Mouse (Mus musculus) gastrocnemius, postnatal 36 days (tissue): Measurements from ENCODE around the gene C2cd5. TPM values are rescaled to one million over a fixed set of nuclear protein-coding genes. Genes with fewer than 3 reads are reported as not detected.

Experiments
- DNase-seq, 2 experiments: peaks; one replicate each; pipeline ENCODE4 v3.0.0; 2022
- intact Hi-C: fragments of 180-260 bp; cut with DNase I; formaldehyde crosslinking; loops from one replicate; pipeline ENCODE4 v1.15.1; 2025
- total RNA-seq, 2 experiments: library from RNA; stranded (reverse); gene quantifications; 2 replicates each; pipeline ENCODE4 v1.2.3; 2021

C2cd5 gene
- total RNA-seq, 2 experiments from 2014 or later: 8.5 to 10.5 TPM

DNA sequence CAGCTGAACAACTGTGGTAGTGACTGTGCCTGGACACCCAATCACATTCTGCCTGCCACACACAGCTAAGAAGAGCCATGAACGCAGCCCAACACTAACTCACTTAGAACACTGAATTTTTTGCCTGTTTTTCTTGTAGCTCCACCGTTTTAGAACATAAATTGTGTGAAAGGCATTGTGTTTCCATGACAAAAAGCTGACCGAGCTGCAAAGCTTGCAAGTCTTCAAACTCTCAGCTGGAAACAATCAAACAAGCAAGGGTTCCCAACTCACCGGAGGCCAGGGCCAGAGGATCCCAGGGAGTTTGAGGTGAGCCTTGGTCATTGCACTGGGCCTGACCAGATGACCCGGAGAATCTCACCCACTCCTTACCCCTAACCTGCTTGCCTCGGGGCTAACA, 16.8 kb upstream of the C2cd5 start:
- intact Hi-C loops: no loop called here
- DNase-seq: no peak

DNA sequence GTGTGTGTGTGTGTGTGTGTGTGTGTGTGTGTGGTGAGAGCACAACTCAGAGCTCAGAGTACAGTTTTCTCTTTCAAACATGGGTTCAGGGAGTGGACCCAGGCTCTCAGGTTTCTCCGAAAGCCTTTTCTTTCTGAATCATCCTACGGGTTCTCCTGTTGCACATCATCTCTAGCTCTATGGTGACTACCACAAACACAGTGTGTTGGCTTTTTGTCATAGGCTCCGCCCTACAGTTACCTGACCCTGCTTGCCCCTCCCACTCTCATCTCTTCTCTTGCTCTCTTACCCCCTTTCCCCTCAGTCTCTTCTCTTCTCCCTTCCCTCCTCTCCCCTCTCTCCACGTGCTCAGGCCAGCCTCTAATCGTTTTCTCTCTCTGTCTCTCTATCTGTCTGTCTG, 15.6 kb upstream of the C2cd5 start:
- DNase-seq: no peak
- intact Hi-C loops: no loop called here

DNA sequence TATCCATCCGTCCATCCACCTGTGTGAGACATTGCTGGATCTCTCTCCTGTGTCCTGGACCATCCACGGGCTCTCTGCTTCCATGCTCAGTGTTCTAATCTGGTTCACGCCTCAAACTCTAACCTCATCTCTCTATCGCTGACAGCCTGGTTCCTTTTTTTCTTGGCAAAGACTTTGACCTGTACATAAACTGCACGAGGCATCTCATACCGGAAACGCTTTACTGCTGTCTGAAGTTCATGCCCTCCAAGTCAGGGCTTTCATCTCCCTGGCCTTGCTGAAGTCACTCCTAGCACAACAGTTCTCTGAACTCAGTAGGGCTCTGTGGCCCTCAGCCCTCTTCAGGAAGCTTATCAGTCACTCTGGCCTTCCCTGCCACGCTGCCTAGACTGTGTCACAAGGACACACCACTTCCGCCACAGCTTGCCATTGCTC, 15.1 kb upstream of the C2cd5 start:
- intact Hi-C loops: no loop called here
- DNase-seq: no peak

DNA sequence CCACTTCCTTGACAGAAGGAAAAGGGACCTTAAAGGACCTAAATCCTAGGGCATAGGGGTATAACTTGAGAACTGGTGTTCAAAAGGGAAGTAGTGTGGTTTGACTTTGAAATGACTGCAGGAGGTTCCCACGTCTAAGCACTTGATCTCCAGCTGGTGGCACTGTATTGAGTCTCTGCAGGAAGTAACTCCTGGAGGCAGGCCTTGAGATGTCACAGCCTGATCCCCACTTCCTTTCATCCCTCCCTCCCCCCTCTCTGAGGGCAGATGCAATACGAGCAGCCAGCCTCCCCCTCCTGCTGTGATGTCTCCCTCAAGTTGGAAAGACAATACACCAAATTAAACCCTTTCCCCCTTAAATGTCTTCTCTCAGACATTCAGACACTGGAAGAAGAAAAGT, 14.6 kb upstream of the C2cd5 start:
- DNase-seq: no peak
- intact Hi-C loops: no loop called here

DNA sequence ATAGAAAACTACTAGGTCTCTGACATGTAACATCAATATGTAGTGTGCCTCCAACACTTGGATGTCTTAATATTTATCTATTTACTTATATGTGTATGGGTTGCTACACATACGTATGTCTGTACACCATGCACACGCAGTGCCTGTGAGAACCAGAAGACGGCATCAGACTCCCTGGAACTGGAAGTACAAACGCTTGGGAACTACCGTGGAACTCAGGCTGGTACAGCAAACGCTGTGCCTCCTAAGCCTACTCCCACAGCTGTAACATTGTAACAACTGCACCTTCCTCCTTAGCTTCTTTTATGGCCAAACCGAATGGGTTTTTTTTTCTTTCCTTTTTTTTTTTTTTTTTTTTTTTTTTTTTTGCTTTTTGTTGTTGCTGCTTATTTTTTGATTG, 10.4 kb upstream of the C2cd5 start:
- DNase-seq: no peak
- intact Hi-C loops: no loop called here

DNA sequence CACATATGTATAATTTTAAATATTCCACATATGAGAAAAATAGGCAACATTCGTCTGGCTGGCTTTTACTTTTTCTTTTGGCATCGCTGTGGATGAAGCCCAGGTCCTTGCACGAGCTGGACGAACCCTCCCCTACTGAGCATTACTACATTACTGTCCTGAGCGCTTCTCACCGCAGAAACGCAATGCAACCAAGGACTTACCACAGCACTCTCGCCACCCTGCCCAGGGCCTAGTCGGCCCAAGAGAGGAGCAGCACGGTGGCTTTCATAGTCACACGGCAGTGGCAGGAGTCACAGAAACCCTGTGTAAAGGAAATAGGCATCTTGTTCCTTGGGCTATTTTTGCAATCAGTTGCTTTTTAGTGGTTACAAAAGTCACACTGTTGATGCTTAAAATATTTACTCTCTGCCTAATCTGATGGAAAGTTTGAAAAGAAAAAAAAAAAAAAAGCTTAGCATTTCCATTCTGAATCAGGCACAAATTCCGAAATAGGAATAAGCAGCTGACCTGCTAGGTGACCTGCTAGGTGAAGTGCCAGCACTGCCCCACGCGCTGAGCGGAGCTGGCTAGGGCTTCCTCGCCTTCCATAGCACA, 9.8 kb upstream of the C2cd5 start:
- intact Hi-C loops: no loop called here
- no peak for DNase-seq

DNA sequence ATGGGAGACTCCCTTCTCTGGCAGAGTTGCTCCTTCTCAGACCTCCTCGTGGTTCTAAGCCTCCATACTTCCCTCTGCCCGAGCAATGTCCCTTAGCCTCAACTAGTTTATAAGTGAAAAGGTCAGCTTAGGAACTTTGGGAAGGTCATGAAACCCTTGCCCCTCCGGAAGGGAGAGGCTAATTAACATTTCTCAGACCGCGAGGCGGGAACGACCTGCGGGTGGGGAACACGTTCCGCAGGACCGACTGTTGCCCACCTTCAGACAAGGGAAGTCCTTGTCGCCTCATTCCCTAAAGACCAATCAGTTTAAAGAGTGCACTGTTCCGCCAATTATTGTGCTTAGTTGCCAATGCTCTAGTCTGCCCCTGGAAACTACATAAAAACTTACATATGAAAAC, 8.1 kb upstream of the C2cd5 start:
- DNase-seq: no peak
- intact Hi-C loops: no loop called here

DNA sequence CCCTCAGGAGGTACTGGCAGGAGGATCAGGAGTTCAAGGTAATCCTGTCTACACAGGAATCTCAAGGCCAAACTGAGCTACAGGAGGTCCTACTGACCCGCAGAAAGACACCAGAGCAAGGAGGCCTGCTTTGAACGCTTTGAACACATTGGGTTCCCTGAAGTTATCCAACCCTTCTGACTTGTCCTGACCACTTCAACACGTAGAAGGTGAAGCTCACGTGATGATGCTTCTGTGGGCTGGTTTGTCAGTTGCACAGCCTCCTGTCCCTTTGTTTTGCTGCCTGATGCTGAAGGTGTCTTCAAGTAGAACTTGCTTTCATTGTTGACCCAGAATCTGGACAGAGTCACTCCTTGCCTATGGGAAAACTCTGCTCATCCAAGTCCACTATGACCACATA, 7.7 kb upstream of the C2cd5 start:
- intact Hi-C loops: no loop called here
- DNase-seq: no peak

DNA sequence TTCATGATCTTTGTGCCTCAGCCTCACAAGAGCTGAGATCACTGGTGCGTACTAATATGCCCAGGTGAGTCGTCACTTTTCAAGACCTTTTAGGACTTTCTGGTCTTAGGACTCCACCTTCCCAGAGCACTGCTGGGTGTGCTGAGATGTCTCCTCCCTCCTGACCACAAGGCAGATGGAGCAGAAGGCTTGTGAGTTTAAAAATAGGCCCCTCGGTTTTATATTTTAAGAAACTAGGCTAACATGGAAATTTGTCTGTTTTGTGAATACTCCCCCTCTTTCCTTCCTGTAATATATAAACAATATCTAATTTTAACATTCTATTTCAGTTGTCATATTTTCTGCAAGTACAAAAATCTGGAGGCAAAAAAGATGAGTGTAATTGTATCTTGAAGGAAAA, 5.8 kb upstream of the C2cd5 start:
- no peak for DNase-seq
- intact Hi-C loops: no loop called here

DNA sequence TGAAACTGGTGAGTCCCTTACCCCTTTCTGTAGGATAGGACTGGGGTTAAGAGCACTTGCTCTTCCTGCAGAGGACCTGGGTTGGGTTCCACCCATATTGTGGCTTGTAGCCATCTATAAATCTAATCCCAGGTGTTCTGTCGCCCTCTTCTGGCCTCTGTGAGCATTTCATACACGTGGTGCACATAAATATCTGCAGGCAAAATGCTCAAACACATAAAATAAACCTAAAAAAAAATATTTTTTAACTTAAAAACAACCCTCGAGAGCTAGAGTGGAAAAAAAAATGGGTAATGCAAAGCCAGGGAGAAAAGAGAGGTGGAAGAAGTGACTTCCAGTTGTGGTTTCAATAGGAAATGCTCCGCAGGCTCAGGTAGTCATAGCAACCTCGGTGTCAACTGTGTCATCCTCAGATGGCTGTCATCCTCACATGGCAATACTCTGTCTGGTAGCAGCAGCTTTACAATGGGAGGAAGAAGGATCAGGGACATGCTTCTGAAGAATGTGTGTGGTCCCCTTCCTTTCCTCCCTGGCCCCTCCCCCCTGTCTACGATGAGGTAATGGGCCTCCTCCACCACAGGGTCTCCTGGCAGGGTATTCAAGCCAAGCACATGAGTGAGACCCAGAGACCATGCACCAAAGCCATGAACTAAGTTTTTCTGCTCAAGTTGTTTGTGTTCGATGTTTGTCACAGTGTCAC, 4.2 kb upstream of the C2cd5 start:
- no peak for DNase-seq
- intact Hi-C loops: no loop called here

DNA sequence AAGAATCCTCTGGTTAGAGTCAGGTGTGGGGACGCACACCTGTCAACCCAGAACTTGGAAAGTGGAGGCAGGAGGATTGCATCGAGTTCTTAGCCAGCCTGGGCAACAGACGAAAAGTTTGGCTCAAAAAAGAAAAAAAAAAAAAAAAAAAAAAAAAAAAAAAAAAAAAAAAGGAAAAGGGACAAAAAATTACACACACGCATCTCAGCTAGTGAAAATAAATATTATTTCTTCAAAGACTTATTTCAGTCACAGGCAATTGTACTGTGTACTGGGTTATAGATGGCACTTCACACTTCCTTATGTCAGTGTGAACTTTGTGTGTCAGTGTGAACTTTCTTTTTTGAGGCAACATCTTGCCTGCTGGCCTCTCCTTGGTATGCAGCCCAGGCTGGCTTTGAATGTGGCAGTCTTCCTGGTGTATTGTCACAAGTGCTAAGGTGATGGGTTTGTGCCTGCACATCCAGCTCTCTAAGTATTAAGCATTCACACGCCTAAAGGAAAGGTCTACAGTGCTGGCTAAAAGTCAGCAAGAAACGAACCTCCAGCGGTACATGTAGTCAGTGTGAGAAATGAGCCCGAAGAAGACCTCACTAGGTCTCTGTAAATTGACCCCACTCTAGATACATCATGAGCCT, 656 bp upstream of the C2cd5 start:
- intact Hi-C loops: loop anchor here (2.0 kb wide), 1 partner anchor 66 kb away; the partner anchor contains the start of gene Etnk1
- DNase-seq: no peak

DNA sequence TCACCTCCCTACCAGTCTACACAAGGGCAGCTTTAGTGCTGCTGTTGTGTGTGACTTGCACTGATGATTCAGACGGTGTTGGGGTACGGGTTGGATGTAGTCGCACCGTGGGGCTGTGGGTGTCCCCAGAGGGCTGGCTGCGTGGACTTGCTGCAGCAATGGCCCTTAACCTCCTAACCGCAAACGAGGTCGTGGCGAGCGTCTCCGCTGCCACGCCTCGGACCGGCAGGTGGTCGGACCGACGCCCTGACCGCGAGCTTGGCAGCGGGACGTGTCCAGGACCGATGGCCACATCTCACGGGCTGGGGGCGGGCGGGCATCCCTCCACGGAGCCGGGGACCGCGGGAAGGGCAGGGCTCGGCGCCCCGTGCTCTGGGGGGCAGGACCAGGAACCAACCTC, 660 bp downstream of the C2cd5 start:
- no peak for DNase-seq
- intact Hi-C loops: no loop called here

DNA sequence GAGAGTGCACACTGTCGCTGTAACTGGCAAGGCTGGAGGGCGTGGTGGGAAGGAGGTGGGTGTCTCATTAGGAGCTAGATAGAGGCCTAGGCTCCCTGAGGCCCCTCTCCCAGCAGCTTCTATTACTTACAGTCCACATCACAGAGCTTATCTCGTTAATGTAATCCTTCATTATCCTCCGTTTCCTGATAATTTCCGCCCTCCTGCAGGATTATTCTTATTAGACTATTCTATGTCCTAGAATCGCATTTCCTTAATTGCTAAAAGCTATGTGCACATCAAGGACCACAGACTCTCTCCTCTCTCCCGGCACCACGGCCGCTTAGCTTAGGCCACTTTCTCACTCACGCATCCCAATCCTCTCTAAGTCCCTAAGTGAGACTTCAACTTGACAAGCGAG, 4.8 kb downstream of the C2cd5 start:
- DNase-seq: no peak

DNA sequence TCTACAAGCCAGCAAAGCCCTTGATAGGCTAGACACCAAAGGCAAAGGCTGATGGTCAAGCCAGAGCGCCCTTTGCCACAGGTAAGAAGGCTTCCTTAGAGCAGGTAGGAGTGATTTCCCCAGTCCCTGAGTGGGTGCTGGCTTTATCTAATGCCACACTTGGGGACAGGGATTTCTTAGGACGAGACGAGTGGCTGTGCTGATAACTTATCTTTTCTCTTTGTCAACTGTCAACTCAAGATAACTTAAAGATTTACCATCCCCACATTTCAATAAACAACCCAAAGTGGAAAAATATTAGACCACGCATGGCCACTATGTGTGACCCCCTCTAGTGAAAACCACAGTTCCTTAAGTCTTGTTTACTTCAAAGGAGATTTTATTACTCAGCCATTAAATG, 7.1 kb downstream of the C2cd5 start:
- intact Hi-C loops: no loop called here
- no peak for DNase-seq

More for the DNA sequence above, 4.8 kb downstream of the C2cd5 start:
- intact Hi-C loops: no loop called here

DNA sequence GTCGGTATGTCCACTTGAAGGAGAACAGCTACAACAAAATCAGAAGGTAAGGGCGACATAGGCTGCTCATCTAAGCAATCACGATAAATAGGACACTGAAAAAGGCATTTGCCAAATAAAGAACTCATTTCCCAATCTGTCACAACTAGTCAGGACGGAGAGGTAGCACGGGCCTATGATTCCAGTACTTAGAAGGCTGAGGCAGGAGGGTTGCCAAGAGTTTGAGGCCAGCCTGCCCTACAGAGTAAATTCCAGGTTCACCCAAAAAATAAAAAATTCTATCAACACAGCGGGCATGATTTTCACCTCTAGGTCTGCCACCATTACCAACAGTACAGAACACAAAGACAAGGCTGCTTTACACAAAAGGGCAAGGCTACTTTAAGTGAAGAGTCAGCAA, 8.9 kb downstream of the C2cd5 start:
- intact Hi-C loops: no loop called here
- no peak for DNase-seq

DNA sequence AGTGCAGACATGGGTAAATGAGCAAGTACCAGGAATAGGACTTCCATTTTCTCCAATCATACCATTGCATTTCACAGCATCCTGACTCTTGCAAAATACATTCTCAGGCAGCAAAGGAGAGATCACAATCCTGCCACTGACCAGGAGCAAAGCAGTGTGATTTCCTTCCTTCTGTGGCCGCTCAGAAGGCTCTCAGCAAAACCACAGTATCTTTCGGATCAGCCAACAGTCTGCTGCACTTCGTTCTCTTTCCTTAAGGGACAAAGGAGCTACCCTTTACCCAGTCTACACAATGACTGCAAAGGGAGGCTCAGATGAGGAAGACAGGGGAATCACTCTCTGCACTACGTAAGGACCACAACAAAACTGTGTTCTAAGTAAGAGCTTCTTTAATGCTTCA, 12.6 kb downstream of the C2cd5 start:
- no peak for DNase-seq
- intact Hi-C loops: no loop called here

DNA sequence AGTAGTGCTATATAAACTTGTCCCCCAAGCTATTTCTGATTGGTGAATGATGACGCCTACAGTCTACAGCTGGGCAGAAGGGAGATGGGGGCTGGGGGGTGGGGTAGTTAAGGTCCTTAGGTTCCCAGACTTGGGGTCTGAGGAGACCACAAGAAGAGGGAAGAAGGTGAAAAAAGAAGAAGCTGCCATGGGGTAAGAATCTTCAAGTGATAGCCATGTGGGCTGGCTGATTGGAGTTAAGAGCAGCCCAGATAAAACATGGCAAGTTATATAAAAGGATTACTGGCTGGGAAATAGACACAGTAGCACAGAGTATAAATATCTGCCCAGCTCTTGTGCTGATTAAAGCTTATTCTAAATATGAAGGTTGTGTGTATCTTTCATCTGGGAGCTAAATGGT, 14.0 kb downstream of the C2cd5 start:
- no peak for DNase-seq
- intact Hi-C loops: no loop called here

DNA sequence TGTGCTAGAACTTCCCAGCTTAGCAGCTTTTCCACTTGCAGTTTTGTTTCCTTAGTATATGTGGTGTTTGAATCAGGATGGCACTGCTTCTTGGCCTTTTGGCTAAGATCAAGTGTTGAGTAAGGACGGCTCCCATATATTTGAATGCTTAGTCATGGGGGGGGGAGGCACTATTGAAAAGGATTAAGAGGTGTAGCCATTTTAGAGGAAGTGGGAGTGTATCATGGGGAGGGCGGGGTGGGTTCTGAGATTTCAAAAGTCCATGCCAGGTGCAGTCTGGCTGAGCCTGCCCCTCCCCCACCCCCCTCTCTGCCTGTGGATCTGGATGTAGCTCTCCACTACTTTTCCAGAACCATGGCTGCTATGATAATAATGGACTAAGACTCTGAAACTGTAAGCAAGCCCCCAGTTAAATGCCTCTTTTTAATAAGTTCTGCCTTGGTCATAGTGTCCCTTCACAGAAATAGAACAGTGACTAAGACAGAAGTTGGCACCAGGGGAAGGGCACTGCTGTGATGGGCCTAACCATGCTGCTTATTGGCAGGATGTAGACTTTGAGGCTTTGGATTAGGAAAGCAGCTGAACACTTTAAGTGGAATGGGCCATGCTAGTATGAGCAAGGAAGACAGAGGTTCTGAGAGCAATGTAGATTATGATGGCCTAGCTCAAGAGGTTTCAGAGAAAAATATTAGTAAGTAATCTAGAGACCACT, 15.5 kb downstream of the C2cd5 start:
- DNase-seq: no peak
- intact Hi-C loops: no loop called here

DNA sequence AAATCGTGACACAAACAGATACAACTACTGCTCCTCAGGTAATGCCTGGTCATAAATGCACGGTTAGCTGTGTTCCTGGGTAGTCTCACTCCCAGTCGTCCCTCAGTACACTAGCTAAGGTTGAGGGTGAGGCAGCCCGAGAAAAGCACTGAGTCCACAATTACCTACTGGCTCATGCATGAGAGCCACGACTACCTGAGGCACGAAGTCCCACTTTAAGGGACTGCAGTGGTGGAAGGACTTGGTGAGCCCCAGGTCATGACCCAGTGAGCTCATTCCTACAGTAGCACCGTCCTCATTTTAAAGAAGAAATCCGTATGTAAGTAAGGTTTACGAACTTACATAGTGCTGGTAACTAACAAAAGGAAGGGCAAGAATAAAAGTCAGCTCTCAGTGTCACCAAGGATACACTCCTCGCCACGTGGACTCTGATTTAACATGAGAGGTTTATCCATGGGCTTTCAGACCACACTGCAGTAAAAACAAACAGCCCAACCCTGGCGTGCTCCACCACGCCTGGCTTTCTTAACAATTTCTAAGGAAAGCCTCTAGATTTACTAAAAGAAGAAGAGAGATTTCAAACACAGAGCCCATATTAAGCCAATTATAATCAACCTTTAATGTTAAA, 18.3 kb downstream of the C2cd5 start:
- intact Hi-C loops: no loop called here
- DNase-seq: no peak

DNA sequence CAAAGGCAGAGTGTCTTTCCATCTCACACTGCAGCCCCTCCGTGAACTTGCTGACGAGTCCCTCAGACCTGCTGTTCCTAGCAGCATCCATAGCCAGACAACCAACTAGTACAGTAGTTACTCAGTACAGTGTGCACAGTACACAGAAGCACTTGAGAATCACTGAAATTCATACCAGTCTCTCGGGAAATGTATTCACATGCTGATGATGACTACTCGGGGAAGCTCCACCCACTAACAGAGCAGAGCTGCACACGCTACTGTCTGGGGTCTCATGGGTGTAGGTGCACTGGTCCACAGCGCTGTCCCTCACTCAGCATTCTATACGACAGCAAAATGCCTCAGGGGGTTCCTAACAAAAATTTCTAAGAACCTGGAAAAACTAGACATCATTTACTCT, 19.2 kb downstream of the C2cd5 start:
- intact Hi-C loops: no loop called here

DNA sequence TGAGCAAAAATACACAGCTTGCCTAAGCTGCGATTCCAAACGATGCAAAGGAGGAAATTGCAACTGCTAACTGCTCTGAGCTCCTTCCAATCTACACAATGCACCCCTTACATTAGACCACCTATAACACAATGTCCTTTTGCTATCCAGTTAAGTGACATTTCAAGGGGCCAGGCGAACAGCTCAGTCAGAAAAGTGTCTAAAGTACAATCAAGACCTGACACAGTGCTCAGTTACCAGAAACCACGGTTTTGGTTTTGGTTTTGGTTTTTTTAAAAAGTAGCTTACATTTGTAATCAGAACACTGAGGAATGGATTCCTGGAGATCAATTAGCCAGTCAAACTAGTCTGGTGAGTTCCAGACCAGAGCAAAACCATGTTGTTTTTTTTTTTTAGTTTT, 20.8 kb downstream of the C2cd5 start:
- DNase-seq: no peak
- intact Hi-C loops: no loop called here

More for the DNA sequence above, 19.2 kb downstream of the C2cd5 start:
- no peak for DNase-seq
